Mouse (Mus musculus) liver, embryonic 18 days (tissue): ENCODE measurements around the gene Olfr917. TPM values are rescaled to one million over a fixed set of nuclear protein-coding genes. Genes with fewer than 3 reads are reported as not detected.

Experiments
- polyA plus RNA-seq: library from polyadenylated mRNA; depleted of rRNA; stranded (reverse); fragments of >200 nt; gene quantifications from 2 replicates; pipeline ENCODE4 v1.2.3, GENCODE M21; 2012; rRNA removed

Gene Olfr917
- not detected in 2 replicates for polyA plus RNA-seq

DNA sequence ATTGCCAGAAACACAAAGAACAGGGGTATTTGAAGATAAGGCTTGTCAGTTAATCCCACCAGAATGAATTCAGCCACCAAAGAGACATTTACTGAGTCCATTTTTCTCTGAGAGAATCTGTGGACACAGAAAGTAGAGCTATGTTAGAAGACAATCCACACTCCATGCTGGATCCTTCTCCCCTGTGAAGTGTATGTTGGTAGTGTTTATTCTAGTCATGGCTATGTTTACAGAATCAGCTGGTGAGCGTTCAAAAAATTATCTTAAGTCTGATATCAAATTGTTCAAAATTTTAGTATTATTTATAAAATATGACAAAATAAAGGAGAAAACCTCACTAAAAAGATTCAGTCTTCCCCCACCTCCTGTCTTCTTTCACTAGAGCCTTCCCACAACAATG is at the start of gene Olfr917:
Gene Olfr917, minus strand, starts transcription at position 101 of the 400 bp plus-strand sequence.

DNA sequence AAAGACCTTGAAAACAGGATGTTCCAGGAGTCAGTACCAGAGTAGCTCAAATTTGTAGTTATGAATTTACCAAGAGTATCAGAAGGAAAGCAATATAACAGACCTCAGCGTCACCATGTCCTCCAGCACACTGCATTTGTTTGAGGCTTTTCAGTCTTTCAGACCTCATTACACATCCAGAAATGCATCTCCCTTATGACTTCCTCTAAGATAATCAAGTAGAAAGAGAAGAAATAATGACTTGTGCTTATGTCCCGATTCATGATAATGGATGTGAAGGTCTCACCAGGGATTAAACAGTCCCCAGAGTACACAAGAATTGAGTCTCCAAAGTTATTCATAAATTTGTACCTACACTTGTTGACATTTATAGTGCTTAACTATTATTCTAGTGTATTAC is 8.9 kb upstream of the Olfr917 start, which contains the start of gene Olfr918:
Gene Olfr918, minus strand, starts transcription at position 101 of the 400 bp plus-strand sequence.

DNA sequence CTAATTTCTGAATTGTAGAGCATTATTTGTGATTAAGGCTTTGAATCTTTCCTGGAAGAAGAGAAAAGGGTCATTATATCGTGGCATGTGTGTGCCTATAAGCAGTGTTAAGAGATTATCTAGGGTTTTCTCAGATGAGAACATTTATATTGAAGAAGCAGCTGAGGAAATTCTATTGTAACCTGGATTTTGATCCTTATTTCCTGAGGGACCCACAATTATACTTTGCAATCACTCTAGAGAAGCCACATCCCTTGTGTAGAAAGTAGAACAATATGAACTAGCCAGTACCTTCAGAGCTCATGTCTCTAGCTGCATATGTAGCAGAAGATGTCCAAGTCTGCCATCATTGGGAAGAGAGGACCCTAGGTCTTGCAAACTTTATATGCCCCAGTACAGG is 5.9 kb downstream of the Olfr917 start, which contains the start of gene Olfr916:
Gene Olfr916, minus strand, starts transcription at position 101 of the 400 bp plus-strand sequence.

Other genes starting within 250 kb of the Olfr917 start
- not detected in 2 replicates for gene Olfr901, start 236.4 kb downstream of the Olfr917 start, polyA plus RNA-seq
- not detected in 2 replicates for gene Olfr902, start 218.2 kb downstream of the Olfr917 start, polyA plus RNA-seq
- not detected in 2 replicates for gene Olfr904, start 202.7 kb downstream of the Olfr917 start, polyA plus RNA-seq
- not detected in 2 replicates for gene Olfr905, start 194.7 kb downstream of the Olfr917 start, polyA plus RNA-seq
- gene Olfr906, start 178.8 kb downstream of the Olfr917 start, polyA plus RNA-seq: not detected in 2 replicates
- not detected in 2 replicates for gene Olfr907, start 170.0 kb downstream of the Olfr917 start, polyA plus RNA-seq
- not detected in 2 replicates for gene Olfr911-ps1, start 144.3 kb downstream of the Olfr917 start, polyA plus RNA-seq
- not detected in 2 replicates for gene Olfr910, start 128.0 kb downstream of the Olfr917 start, polyA plus RNA-seq
- not detected in 2 replicates for gene Olfr912, start 85.7 kb downstream of the Olfr917 start, polyA plus RNA-seq
- not detected in 2 replicates for gene Olfr913, start 73.1 kb downstream of the Olfr917 start, polyA plus RNA-seq
- not detected in 2 replicates for gene Olfr914, start 60.7 kb downstream of the Olfr917 start, polyA plus RNA-seq
- not detected in 2 replicates for gene Olfr916, start 6.0 kb downstream of the Olfr917 start, polyA plus RNA-seq
- not detected in 2 replicates for gene Olfr918, start 8.8 kb upstream of the Olfr917 start, polyA plus RNA-seq
- gene Olfr919, start 37.8 kb upstream of the Olfr917 start, polyA plus RNA-seq: not detected in 2 replicates
- 7.7 and 7.8 TPM in 2 replicates for gene Vwa5a, start 52.4 kb upstream of the Olfr917 start, polyA plus RNA-seq
- gene Olfr920, start 86.5 kb upstream of the Olfr917 start, polyA plus RNA-seq: 0.08 and 0.09 TPM in 2 replicates
- gene Olfr921, start 107.2 kb upstream of the Olfr917 start, polyA plus RNA-seq: not detected in 2 replicates
- gene Olfr922, start 148.8 kb upstream of the Olfr917 start, polyA plus RNA-seq: not detected in 2 replicates
- gene Olfr923, start 160.7 kb upstream of the Olfr917 start, polyA plus RNA-seq: not detected in 2 replicates
- not detected in 2 replicates for gene Olfr924, start 178.6 kb upstream of the Olfr917 start, polyA plus RNA-seq
- gene Olfr26, start 189.2 kb upstream of the Olfr917 start, polyA plus RNA-seq: not detected in 2 replicates
- gene Olfr926, start 211.3 kb upstream of the Olfr917 start, polyA plus RNA-seq: not detected in 2 replicates